Mouse (Mus musculus) stomach, postnatal 0 days (tissue): ENCODE results near the gene Ggt5.

Source experiments
- CTCF ChIP-seq: IDR thresholded peaks from 2 replicates; pipeline ENCODE4 v1.5.1; 2016; ENCODE audit warnings: antibody characterized with exemption, low read depth, mild to moderate bottlenecking, moderate library complexity
- EP300 ChIP-seq: optimal IDR thresholded peaks from 2 replicates; pipeline ENCODE3; 2016; ENCODE audit warnings: antibody characterized with exemption

DNA sequence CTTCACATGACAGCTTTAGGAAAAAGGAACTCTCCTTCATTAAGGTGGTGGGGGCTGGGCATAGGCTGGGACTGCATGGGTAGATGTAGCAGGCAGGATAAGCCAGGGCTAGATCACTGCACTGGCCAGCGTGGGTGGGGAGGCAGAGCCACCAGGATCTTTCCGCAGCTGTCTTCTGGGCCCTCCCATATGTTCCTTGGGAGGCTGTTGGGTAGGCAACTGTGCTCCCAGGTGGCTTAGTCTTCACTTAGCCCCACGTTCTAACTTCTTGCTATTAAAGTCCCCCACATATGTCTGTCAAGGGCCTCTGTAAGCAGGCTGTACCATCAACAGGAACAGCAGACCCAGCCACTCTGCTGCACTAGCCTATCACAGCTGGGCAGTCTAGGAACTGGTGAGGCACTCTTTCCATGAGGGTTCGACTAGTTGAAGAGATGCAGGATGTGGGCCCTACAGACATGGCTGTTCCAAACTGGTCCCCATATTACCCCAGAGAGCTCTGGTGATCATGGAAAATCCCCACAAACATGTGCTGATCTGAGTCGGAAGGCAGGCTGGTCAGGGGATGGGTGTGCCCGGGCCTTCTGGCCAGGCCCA, 61.3 kb downstream of the Ggt5 start:
- no peak for TF ChIP-seq CTCF
- TF ChIP-seq EP300 = no peak
